ENCODE assay signal across 9 mouse cellular contexts in the genomic region with DNA sequence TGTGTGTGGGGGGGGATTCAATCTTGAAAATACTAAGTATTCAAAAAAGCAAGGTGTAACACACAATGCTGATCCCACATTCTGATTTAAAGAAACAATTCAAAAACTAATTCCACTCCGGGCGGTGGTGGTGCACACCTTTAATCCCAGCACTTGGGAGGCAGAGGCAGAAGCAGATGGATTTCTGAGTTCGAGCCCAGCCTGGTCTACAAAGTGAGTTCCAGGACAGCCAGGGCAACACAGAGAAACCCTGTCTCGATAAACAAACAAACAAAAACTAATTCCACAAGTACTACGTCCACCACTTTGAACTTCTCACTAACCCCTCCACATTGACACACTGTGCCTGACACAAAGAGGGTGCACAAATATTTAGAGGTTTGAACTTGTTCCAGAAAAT. TPM values are rescaled to one million over a fixed set of nuclear protein-coding genes. Genes with fewer than 3 reads are reported as not detected.
DNase-seq lines count a peak whose midpoint lies in the region; ATAC-seq and TF ChIP-seq lines count a peak whose summit lies in the region.
"Had no signal": no experiment of that assay in that cellular context is flagged by ENCODE, and none has a peak within 500 bp of the region (broad histone marks: within the 10 kb centered on the region; RNA-seq: fewer than 3 reads in every experiment).

No protein-coding gene starts in this region.

- H3K27me3 ChIP-seq in heart, embryonic 14.5 days (ENCODE audit: control insufficient read depth, insufficient read depth, low read length): no peaks in the 10 kb centered on the region
- H3K27me3 ChIP-seq in heart, embryonic 10.5 days (ENCODE audit: insufficient read depth, poor library complexity, severe bottlenecking): no peaks in the 10 kb centered on the region
- H3K27me3 ChIP-seq in lung, embryonic 15.5 days: no peaks in the 10 kb centered on the region
- H3K27me3 ChIP-seq in liver, embryonic 16.5 days (ENCODE audit: control insufficient read depth, insufficient read depth, low read depth, low read length): no peaks in the 10 kb centered on the region
- no peaks in the 10 kb centered on the region for H3K27me3 ChIP-seq in stomach, embryonic 15.5 days (replicated peaks)
- H3K27me3 ChIP-seq: CH12.LX had no signal

- 82% methylated on average over 5 of the region's 5 CpGs for WGBS in heart, embryonic 14.5 days
- 90% methylated on average over 5 of the region's 5 CpGs for WGBS in heart, embryonic 10.5 days
- WGBS in lung, embryonic 15.5 days: 69% methylated on average over 5 of the region's 5 CpGs
- WGBS in lung, adult 2 months: 48% methylated on average over 5 of the region's 5 CpGs
- 75% methylated on average over 5 of the region's 5 CpGs for WGBS in liver, embryonic 16.5 days (ENCODE audit: insufficient replicate concordance)
- 76% methylated on average over 5 of the region's 5 CpGs for WGBS in stomach, embryonic 15.5 days

- TF ChIP-seq POLR2A in lung, adult 2 months (IDR thresholded peaks at IDR 0.05; ENCODE audit: borderline replicate concordance, extremely low read depth, low read depth, low read length): no peak

- peaks cover 5 to 29% of the 10 kb centered on the region in 2 experiments for H3K4me1 ChIP-seq in heart, embryonic 14.5 days (ENCODE audit: control insufficient read depth in 2 of 2, insufficient read depth in 2 of 2, low read length in 2 of 2)
- peaks cover 26% of the 10 kb centered on the region for H3K4me1 ChIP-seq in heart, embryonic 10.5 days
- peaks cover 29% of the 10 kb centered on the region for H3K4me1 ChIP-seq in lung, embryonic 15.5 days
- peaks cover 8% of the 10 kb centered on the region; the same call in 1 of the 2 replicates for H3K4me1 ChIP-seq in lung, adult 2 months (ENCODE audit: control insufficient read depth, insufficient read depth, low read length)
- H3K4me1 ChIP-seq in liver, embryonic 16.5 days (ENCODE audit: control insufficient read depth, low read depth, low read length): peaks cover 41% of the 10 kb centered on the region
- H3K4me1 ChIP-seq in stomach, embryonic 15.5 days: peaks cover 17% of the 10 kb centered on the region

- ATAC-seq in heart, embryonic 14.5 days (ENCODE audit: insufficient number of reproducible peaks, insufficient read depth, low FRiP score, low read depth): no peak
- no peak for ATAC-seq in lung, embryonic 15.5 days (ENCODE audit: borderline replicate concordance, extremely low read depth, low FRiP score, low TSS enrichment)
- no peak for ATAC-seq in liver, embryonic 16.5 days (ENCODE audit: low read depth)
- ATAC-seq in stomach, embryonic 15.5 days (ENCODE audit: insufficient read depth, low FRiP score, low read depth): no peak

- H3K27ac ChIP-seq in heart, embryonic 14.5 days (replicated peaks in 1 of 2; ENCODE audit: control insufficient read depth in 1 of 2, insufficient read depth in 1 of 2, low read depth in 2 of 2, low read length in 2 of 2): peak overlapping the region in 1 of 2 experiments; percentile 93; a peak in 3 of 4 replicates
- no peak overlapping the region for H3K27ac ChIP-seq in heart, embryonic 10.5 days
- H3K27ac ChIP-seq in lung, embryonic 15.5 days: peak overlapping the region; percentile 67
- peak overlapping the region; percentile 89 for H3K27ac ChIP-seq in liver, embryonic 16.5 days (ENCODE audit: low read length)
- peak overlapping the region; percentile 16; the same call in 1 of the 2 replicates for H3K27ac ChIP-seq in stomach, embryonic 15.5 days

- DNase-seq in heart, embryonic 10.5 days (ENCODE audit: low spot score): no peak
- DNase-seq in lung, adult 2 months: no peak
- no peak for DNase-seq in left cerebral cortex, adult 9 months (ENCODE audit: low spot score in 2 of 2)
- DNase-seq in urinary bladder, postnatal 25 days (ENCODE audit: low spot score): no peak

- H3K36me3 ChIP-seq in heart, embryonic 14.5 days (ENCODE audit: control insufficient read depth, insufficient read depth, low read length): peaks cover 40% of the 10 kb centered on the region
- peaks cover 35% of the 10 kb centered on the region for H3K36me3 ChIP-seq in heart, embryonic 10.5 days
- H3K36me3 ChIP-seq in lung, embryonic 15.5 days: peaks cover 17% of the 10 kb centered on the region
- H3K36me3 ChIP-seq in liver, embryonic 16.5 days (ENCODE audit: control insufficient read depth, insufficient read depth): peaks cover 17% of the 10 kb centered on the region
- H3K36me3 ChIP-seq in stomach, embryonic 15.5 days: peaks cover 3% of the 10 kb centered on the region

- no peak for TF ChIP-seq CTCF in lung, adult 2 months (IDR thresholded peaks at IDR 0.05; ENCODE audit: insufficient read depth, low read length)

- H3K4me3 ChIP-seq in heart, embryonic 14.5 days (ENCODE audit: control insufficient read depth in 1 of 2, insufficient read depth in 1 of 2, low read depth in 1 of 2, low read length in 2 of 2): peak overlapping the region in 1 of 2 experiments; percentile 83; a peak in 1 of 4 replicates
- no peak overlapping the region for H3K4me3 ChIP-seq in heart, embryonic 10.5 days
- no peak overlapping the region for H3K4me3 ChIP-seq in lung, embryonic 15.5 days
- no peak overlapping the region for H3K4me3 ChIP-seq in lung, adult 2 months (replicated peaks; ENCODE audit: extremely low read depth, low read depth, low read length)
- peak overlapping the region; percentile 55; the same call in 1 of the 2 replicates for H3K4me3 ChIP-seq in liver, embryonic 16.5 days (ENCODE audit: low read depth, low read length)
- no peak overlapping the region for H3K4me3 ChIP-seq in stomach, embryonic 15.5 days (replicated peaks)

- H3K9me3 ChIP-seq in heart, embryonic 14.5 days (ENCODE audit: control insufficient read depth, low read length): no peaks in the 10 kb centered on the region
- H3K9me3 ChIP-seq in heart, embryonic 10.5 days: no peaks in the 10 kb centered on the region
- no peaks in the 10 kb centered on the region for H3K9me3 ChIP-seq in lung, embryonic 15.5 days
- no peaks in the 10 kb centered on the region for H3K9me3 ChIP-seq in liver, embryonic 16.5 days (replicated peaks; ENCODE audit: control insufficient read depth, low read length)
- H3K9me3 ChIP-seq in stomach, embryonic 15.5 days: no peaks in the 10 kb centered on the region

- peak overlapping the region; percentile 78 for H3K4me2 ChIP-seq in heart, embryonic 14.5 days (ENCODE audit: low read length)
- H3K4me2 ChIP-seq in lung, embryonic 15.5 days: peak overlapping the region; percentile 85
- H3K4me2 ChIP-seq in liver, embryonic 16.5 days (ENCODE audit: low read depth, low read length): peak overlapping the region; percentile 60
- H3K4me2 ChIP-seq in stomach, embryonic 15.5 days: peak overlapping the region; percentile 78

- no peak overlapping the region for H3K9ac ChIP-seq in heart, embryonic 14.5 days (ENCODE audit: low read length)
- no peak overlapping the region for H3K9ac ChIP-seq in lung, embryonic 15.5 days
- no peak overlapping the region for H3K9ac ChIP-seq in liver, embryonic 16.5 days (ENCODE audit: low read depth, low read length)
- no peak overlapping the region for H3K9ac ChIP-seq in stomach, embryonic 15.5 days

RNA-seq across cellular contexts. Expression of a gene that starts 4.7 kb away (rescaled TPM):
- 63.6 and 65.7 TPM in 2 replicates for polyA plus RNA-seq in heart, embryonic 14.5 days (2014; fragmentation: Nextera tagmentation; extraction: Ambion mirVana)
- polyA plus RNA-seq in heart, embryonic 10.5 days (2016; fragmentation: Nextera tagmentation; extraction: Ambion mirVana): 49.6 and 51.7 TPM in 2 replicates
- 39.7 and 40.1 TPM in 2 replicates for polyA plus RNA-seq in lung, embryonic 15.5 days (2015; fragmentation: Nextera tagmentation; extraction: Ambion mirVana)
- polyA plus RNA-seq in lung, adult 2 months (2012; rRNA removed): 59.9 and 103 TPM in 2 replicates
- 36.1 and 37.7 TPM in 2 replicates for polyA plus RNA-seq in liver, embryonic 16.5 days (2015; fragmentation: Nextera tagmentation; extraction: Ambion mirVana)
- polyA plus RNA-seq in stomach, embryonic 15.5 days (2015; fragmentation: Nextera tagmentation; extraction: Ambion mirVana): 41.9 and 44.0 TPM in 2 replicates
